Mouse (Mus musculus): ENCODE data around the gene Bub3.

- TF ChIP-seq CTCF (IDR thresholded peaks at IDR 0.05; ENCODE audit: extremely low read depth, insufficient read depth, insufficient read length, insufficient replicate concordance) (no peak), POLR2A (IDR thresholded peaks at IDR 0.05; ENCODE audit: low read depth, low read length) (no peak)
Measured at GRCm38 (mm10) chr7:131604946-131605345, 44.9 kb downstream of the Bub3 start.
